Comparison of ENCODE assay signal across 8 mouse cellular contexts in genomic region chr7:127375271-127376245, GRCm38 (mm10). TPM values are rescaled to one million over a fixed set of nuclear protein-coding genes. Genes with fewer than 3 reads are reported as not detected.
DNase-seq lines count a peak whose midpoint lies in the region; ATAC-seq and TF ChIP-seq lines count a peak whose summit lies in the region.
"Not testable (repeated sequence)": the region's sequence is repeated elsewhere in the genome, so short reads cannot be mapped to it uniquely, and the experiment has no call there.

Zfp747 (minus strand) TSS chr7:127376050.

- peak; percentile 25 to 56 (median 54); a peak in 5 of 6 replicates for TF ChIP-seq CTCF in MEL (IDR thresholded peaks at IDR 0.05 in 2 of 3, conservative IDR thresholded peaks at IDR 0.05 in 1 of 3; ENCODE audit: control insufficient read depth in 1 of 3, insufficient read depth in 1 of 3, low read depth in 2 of 3, low read length in 3 of 3, poor library complexity in 1 of 3, severe bottlenecking in 1 of 3)
- TF ChIP-seq CTCF in cerebellum, adult 2 months (IDR thresholded peaks at IDR 0.05; ENCODE audit: borderline replicate concordance, insufficient read depth, low read depth, low read length) = peak; percentile 68; the same call in 1 of the 2 replicates
- peak; percentile 84 for TF ChIP-seq CTCF in forebrain, postnatal 0 days (IDR thresholded peaks at IDR 0.05; ENCODE audit: low read depth)

- TF ChIP-seq RAD21 in MEL (IDR thresholded peaks at IDR 0.05; ENCODE audit: low read depth, low read length) = not testable (repeated sequence)

- peak within 1 kb of the TSS; percentile 76 for H3K9ac ChIP-seq in MEL (ENCODE audit: control insufficient read depth, low read depth, low read length, poor library complexity, severe bottlenecking)
- peak within 1 kb of the TSS; percentile 70 for H3K9ac ChIP-seq in forebrain, postnatal 0 days
- H3K9ac ChIP-seq in lung, embryonic 16.5 days (ENCODE audit: low read length) = peak within 1 kb of the TSS; percentile 88

- not testable (repeated sequence) for H3K9me3 ChIP-seq in MEL (replicated peaks; ENCODE audit: insufficient read depth, low read length); forebrain, postnatal 0 days (ENCODE audit: low read length); lung, embryonic 16.5 days (ENCODE audit: control insufficient read depth, low read length)

- not testable (repeated sequence) for H3K79me2 ChIP-seq in MEL (ENCODE audit: control insufficient read depth, insufficient read depth, low read length, poor library complexity)

- DNase-seq in MEL (ENCODE audit: low read depth, low spot score) = peak; percentile 98
- peak; percentile 94 to 95 for DNase-seq in cerebellum, adult 2 months
- peak; percentile 95 for DNase-seq in forebrain, postnatal 0 days
- DNase-seq in layer of hippocampus, adult 9-10 months (ENCODE audit: low spot score) = peak; percentile 96
- DNase-seq in ovary, postnatal 10 days (ENCODE audit: low spot score) = peak; percentile 84
- peak; percentile 87 to 92 for DNase-seq in thymus, postnatal 10 days (ENCODE audit: low spot score in 2 of 2)

- peaks cover 23 to 37% of the 10 kb centered on the region in 2 experiments for H3K4me1 ChIP-seq in MEL (ENCODE audit: control insufficient read depth in 1 of 2, insufficient read depth in 2 of 2, low read length in 2 of 2)
- H3K4me1 ChIP-seq in cerebellum, adult 2 months (ENCODE audit: control insufficient read depth, insufficient read depth, low read length); forebrain, postnatal 0 days (ENCODE audit: insufficient read depth); lung, embryonic 16.5 days (replicated peaks; ENCODE audit: control insufficient read depth, insufficient read depth, low read length): not testable (repeated sequence)

- H3K4me3 ChIP-seq in MEL (ENCODE audit: control insufficient read depth in 1 of 2, insufficient read depth in 1 of 2, low read depth in 2 of 2, low read length in 2 of 2) = peak within 1 kb of the TSS; percentile 72 to 80
- H3K4me3 ChIP-seq in cerebellum, adult 2 months (replicated peaks; ENCODE audit: insufficient read depth, low read depth, low read length) = peak within 1 kb of the TSS; percentile 98
- peak within 1 kb of the TSS; percentile 63 for H3K4me3 ChIP-seq in forebrain, postnatal 0 days (ENCODE audit: low read depth, low read length)
- peak within 1 kb of the TSS; percentile 89 for H3K4me3 ChIP-seq in lung, embryonic 16.5 days (ENCODE audit: low read length)

- peak; percentile 97 for ATAC-seq in forebrain, postnatal 0 days
- peak; percentile 95 to 96 for ATAC-seq in hematopoietic stem cell, adult 5-6 weeks (replicated peaks in 1 of 2; ENCODE audit: insufficient read depth in 1 of 2, low FRiP score in 2 of 2, low TSS enrichment in 1 of 2, low read depth in 1 of 2, poor library complexity in 2 of 2, severe bottlenecking in 2 of 2)
- peak; percentile 97 for ATAC-seq in lung, embryonic 16.5 days (ENCODE audit: low read depth)

- H3K27me3 ChIP-seq in MEL (ENCODE audit: control insufficient read depth in 1 of 2, insufficient read depth in 2 of 2, low read length in 2 of 2); cerebellum, adult 2 months (ENCODE audit: control insufficient read depth, insufficient read depth, low read length); forebrain, postnatal 0 days (ENCODE audit: insufficient read depth, low read length); lung, embryonic 16.5 days (ENCODE audit: control insufficient read depth, insufficient read depth, low read depth, low read length): not testable (repeated sequence)

- TF ChIP-seq POLR2A in MEL (IDR thresholded peaks at IDR 0.05; ENCODE audit: control insufficient read depth in 1 of 2, insufficient read depth in 1 of 2, low read depth in 1 of 2, low read length in 2 of 2, poor library complexity in 1 of 2) = peak; percentile 77 to 87
- peak; percentile 86; the same call in 1 of the 2 replicates for TF ChIP-seq POLR2A in cerebellum, adult 2 months (IDR thresholded peaks at IDR 0.05; ENCODE audit: borderline replicate concordance, insufficient read depth, low read length)

- not testable (repeated sequence) for TF ChIP-seq EP300 in MEL (IDR thresholded peaks at IDR 0.05; ENCODE audit: low read depth in 1 of 2, low read length in 2 of 2)

- H3K27ac ChIP-seq in MEL (ENCODE audit: control insufficient read depth, low read depth, low read length) = peak within 1 kb of the TSS; percentile 36
- H3K27ac ChIP-seq in cerebellum, adult 2 months (ENCODE audit: insufficient read depth, low read length) = peak within 1 kb of the TSS; percentile 52
- H3K27ac ChIP-seq in forebrain, postnatal 0 days (ENCODE audit: low read depth, low read length) = peak within 1 kb of the TSS; percentile 69
- peak within 1 kb of the TSS; percentile 81 for H3K27ac ChIP-seq in lung, embryonic 16.5 days (ENCODE audit: low read length)

- H3K36me3 ChIP-seq in MEL (ENCODE audit: control insufficient read depth in 1 of 2, insufficient read depth in 2 of 2, low read length in 2 of 2) = peaks cover 0 to 32% of the 10 kb centered on the region in 2 experiments; a peak in 2 of 4 replicates
- not testable (repeated sequence) for H3K36me3 ChIP-seq in forebrain, postnatal 0 days (ENCODE audit: insufficient read depth); lung, embryonic 16.5 days (ENCODE audit: control insufficient read depth, insufficient read depth, low read length)

- peak within 1 kb of the TSS; percentile 81 for H3K4me2 ChIP-seq in forebrain, postnatal 0 days (ENCODE audit: low read depth)
- peak within 1 kb of the TSS; percentile 65 for H3K4me2 ChIP-seq in lung, embryonic 16.5 days (ENCODE audit: low read depth, low read length)

- 1% methylated on average over 49 of the region's 49 CpGs for WGBS in cerebellum, adult 2 months
- WGBS in forebrain, postnatal 0 days = 3% methylated on average over 48 of the region's 49 CpGs
- 1% methylated on average over 49 of the region's 49 CpGs for WGBS in lung, embryonic 16.5 days

TF ChIP-seq in MEL, 35 proteins besides CTCF, POLR2A, EP300 and RAD21:
- TF ChIP-seq ZMIZ1 (IDR thresholded peaks at IDR 0.05; ENCODE audit: low read depth, low read length) = 0 out of 2 replicates have a peak, but pooled peaks have one; percentile 56
- peak; percentile 94 for TF ChIP-seq HCFC1 (IDR thresholded peaks at IDR 0.05; ENCODE audit: low read depth, low read length)
- peak; percentile 92 for TF ChIP-seq SIN3A (IDR thresholded peaks at IDR 0.05; ENCODE audit: low read length)
- TF ChIP-seq ETS1 (IDR thresholded peaks at IDR 0.05; ENCODE audit: low read depth, low read length) = peak; percentile 74; the same call in 1 of the 2 replicates
- TF ChIP-seq NELFE (IDR thresholded peaks at IDR 0.05; ENCODE audit: low read depth, low read length) = peak; percentile 78
- TF ChIP-seq USF2 (IDR thresholded peaks at IDR 0.05; ENCODE audit: borderline replicate concordance in 1 of 2, insufficient read depth in 1 of 2, low read depth in 1 of 2, low read length in 2 of 2) = peak; percentile 90 to 92
- peak; percentile 90 for TF ChIP-seq MAX (IDR thresholded peaks at IDR 0.05; ENCODE audit: low read length)
- TF ChIP-seq BHLHE40 (IDR thresholded peaks at IDR 0.05; ENCODE audit: borderline replicate concordance, low read depth, low read length) = peak; percentile 87
- peak; percentile 69 for TF ChIP-seq TBP (IDR thresholded peaks at IDR 0.05; ENCODE audit: low read depth, low read length)
- peak; percentile 74 for TF ChIP-seq MXI1 (IDR thresholded peaks at IDR 0.05; ENCODE audit: low read depth, low read length)
- peak; percentile 76; the same call in 1 of the 2 replicates for TF ChIP-seq MYC (IDR thresholded peaks at IDR 0.05; ENCODE audit: low read depth, low read length)
- peak; percentile 77; the same call in 1 of the 2 replicates for TF ChIP-seq POLR2AphosphoS2 (IDR thresholded peaks at IDR 0.05; ENCODE audit: low read length)
- peak; percentile 71; the same call in 1 of the 2 replicates for TF ChIP-seq ELF1 (IDR thresholded peaks at IDR 0.05; ENCODE audit: low read depth, low read length)
- peak; percentile 41; the same call in 1 of the 2 replicates for TF ChIP-seq NRF1 (IDR thresholded peaks at IDR 0.05; ENCODE audit: insufficient read depth, low read depth, low read length, poor library complexity, severe bottlenecking)
- TF ChIP-seq USF1 (IDR thresholded peaks at IDR 0.05; ENCODE audit: low read depth, low read length) = peak; percentile 98

RNA-seq across cellular contexts. Expression of gene Zfp747, which starts in this region (rescaled TPM):
- 6.9 and 7.5 TPM in 2 replicates for total RNA-seq in MEL (2012; rRNA removed)
- polyA plus RNA-seq in MEL (2012; ENCODE audit: insufficient read depth in 1 of 2, insufficient read length in 2 of 2, low read depth in 1 of 2, low replicate concordance in 2 of 2, missing spikeins in 1 of 2) = 1 to 10 TPM in 1 of 2 experiments, not detected in 1; 6.2 TPM
- polyA plus RNA-seq in cerebellum, adult 2 months (2012; rRNA removed) = 8.2 and 8.6 TPM in 2 replicates
- total RNA-seq in forebrain, postnatal 0 days (2014; rRNA removed) = 8.5 and 9.2 TPM in 2 replicates
- polyA plus RNA-seq in forebrain, postnatal 0 days (2015; fragmentation: Nextera tagmentation; extraction: Ambion mirVana) = 2.9 and 4.7 TPM in 2 replicates
- 6.8 TPM in 2 replicates for total RNA-seq in hematopoietic stem cell, adult 5-6 weeks (2017)
- polyA plus RNA-seq in lung, embryonic 16.5 days (2015; fragmentation: Nextera tagmentation; extraction: Ambion mirVana) = 8.4 and 9.9 TPM in 2 replicates

Comparison
In these comparisons a context has a peak if more than half of its experiments do, and no peak if none do; other contexts are left out.
1. Peak in every context shown above with its lines: DNase-seq, ATAC-seq, H3K4me3 ChIP-seq and H3K27ac ChIP-seq.